Mouse (Mus musculus) heart, embryonic 11.5 days (tissue): ENCODE measurements at regions not wholly inside any gene's neighbourhood (a gene's known extent, or its start where the extent isn't known, plus 50 kb on each side); places are given as distances from the start of the nearest gene placed in this dataset.

Source experiments
- ATAC-seq: fragments of 200-750 bp; cut with Nextera tagmentation; replicated peaks from 2 replicates; pipeline ENCODE4 v1.8.0; 2017; ENCODE audit warnings: moderate library complexity; ENCODE audit not compliant: insufficient number of reproducible peaks, low FRiP score, low TSS enrichment
- H3K27ac ChIP-seq: fragments of 300-500 bp; sonication (generic); 2 replicates; pipeline ENCODE4 v1.5.1; 2014; ENCODE audit warnings: mild to moderate bottlenecking, low read depth, low read length
- H3K27me3 ChIP-seq: fragments of 300-500 bp; sonication (generic); 2 replicates; pipeline ENCODE4 v1.6.1; 2014; ENCODE audit warnings: mild to moderate bottlenecking, low read length, mixed read lengths; ENCODE audit not compliant: control insufficient read depth, insufficient read depth
- H3K36me3 ChIP-seq: fragments of 300-500 bp; sonication (generic); 2 replicates; pipeline ENCODE4 v1.6.1; 2014; ENCODE audit warnings: mild to moderate bottlenecking, low read length, moderate library complexity, mixed read lengths; ENCODE audit not compliant: control insufficient read depth, insufficient read depth
- H3K4me1 ChIP-seq: fragments of 300-500 bp; sonication (generic); 2 replicates; pipeline ENCODE4 v1.6.1; 2014; ENCODE audit warnings: low read length; ENCODE audit not compliant: control insufficient read depth, insufficient read depth
- H3K4me2 ChIP-seq: fragments of 300-500 bp; sonication (generic); 2 replicates; pipeline ENCODE4 v1.6.1; 2014; ENCODE audit warnings: mild to moderate bottlenecking, moderate library complexity
- H3K4me3 ChIP-seq: fragments of 300-500 bp; sonication (generic); 2 replicates; pipeline ENCODE4 v1.5.1; 2014; ENCODE audit warnings: low read depth, low read length
- H3K9ac ChIP-seq: fragments of 300-500 bp; sonication (generic); 2 replicates; pipeline ENCODE4 v1.6.1; 2014; ENCODE audit warnings: mild to moderate bottlenecking, low read depth, low read length, moderate library complexity
- H3K9me3 ChIP-seq: fragments of 300-500 bp; sonication (generic); replicated peaks from 2 replicates; pipeline ENCODE4 v1.6.1; 2016; ENCODE audit warnings: low read length; ENCODE audit not compliant: control insufficient read depth
- WGBS: fragments of 180-500 bp; shearing (Covaris S2); extraction: QIAGEN DNeasy Blood & Tissue Kit; methylation state at CpG from one replicate; pipeline ENCODE4 v1.1.7; 2014; ENCODE audit not compliant: insufficient replicate concordance; 5-methylcytosine and 5-hydroxymethylcytosine counted together

GRCm38 (mm10) chr5:119619906-119620305 is 50.6 kb upstream of the Tbx3 start:
- no peaks in the 10 kb centered on the region for H3K9me3 ChIP-seq
- H3K4me1 ChIP-seq = 0 out of 2 replicates have a peak, but pooled peaks cover 10% of the 10 kb centered on the region
- no peaks in the 10 kb centered on the region for H3K36me3 ChIP-seq
- H3K9ac ChIP-seq = no peak overlapping the region
- WGBS = 37% methylated on average over 8 of the region's 8 CpGs
- ATAC-seq = no peak
- peaks cover 33% of the 10 kb centered on the region for H3K27me3 ChIP-seq
- no peak overlapping the region for H3K27ac ChIP-seq
- H3K4me3 ChIP-seq = no peak overlapping the region
- no peak overlapping the region for H3K4me2 ChIP-seq
